Mouse (Mus musculus) heart, postnatal 0 days (tissue): ENCODE measurements at regions not wholly inside any gene's neighbourhood (a gene's known extent, or its start where the extent isn't known, plus 50 kb on each side); places are given as distances from the start of the nearest gene placed in this dataset.

Source experiments
- CTCF ChIP-seq: IDR thresholded peaks from 2 replicates; pipeline ENCODE4 v1.5.1; 2016; ENCODE audit warnings: antibody characterized with exemption, control low read depth, low read depth
- EP300 ChIP-seq: IDR thresholded peaks from 2 replicates; pipeline ENCODE4 v1.6.1; 2016; ENCODE audit warnings: antibody characterized with exemption, low read depth

DNA sequence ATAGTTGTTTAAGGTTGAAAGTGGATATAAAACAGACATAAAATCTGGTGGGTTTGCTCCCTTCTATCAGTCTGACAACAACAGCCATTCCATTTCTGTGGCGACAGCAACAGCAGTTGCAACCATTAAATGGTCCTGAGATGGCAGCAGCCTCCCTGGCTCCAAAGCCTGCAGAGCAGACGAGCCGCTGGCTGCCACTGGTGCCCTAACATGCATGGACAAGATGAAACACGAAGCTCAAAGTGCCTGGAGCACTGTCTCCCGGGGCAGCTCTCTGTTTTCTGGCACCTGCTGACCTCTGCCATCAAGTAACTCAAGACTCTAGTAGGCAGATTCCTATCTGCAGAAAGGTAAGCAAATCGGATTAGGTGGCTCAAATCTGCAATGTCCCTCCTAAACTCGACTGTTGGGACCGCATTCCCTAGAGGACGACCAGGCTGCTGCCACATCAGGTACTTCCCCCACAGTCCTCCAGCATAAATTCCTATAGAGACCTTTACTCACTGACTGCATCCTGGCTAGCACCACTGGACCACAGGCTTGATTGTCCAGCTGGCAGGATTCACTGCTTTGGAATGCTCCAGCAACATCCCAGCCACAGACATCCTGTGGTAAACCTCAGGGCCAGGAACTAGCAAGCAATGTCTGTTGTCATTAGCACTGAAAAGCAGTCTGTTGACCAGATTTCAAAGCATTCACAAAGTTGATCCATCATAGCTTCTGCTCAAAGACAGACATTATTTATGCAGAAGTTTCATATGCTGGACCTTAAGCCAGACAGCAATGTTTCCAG lies 490.0 kb downstream of the Psat1 start:
- TF ChIP-seq CTCF (no peak), EP300 (no peak)
